Mouse (Mus musculus) liver, adult 2 months (tissue): ENCODE measurements at regions not wholly inside any gene's neighbourhood (a gene's known extent, or its start where the extent isn't known, plus 50 kb on each side); places are given as distances from the start of the nearest gene placed in this dataset.

Experiments
- DNase-seq: peaks from one replicate; pipeline ENCODE4 v3.0.0-alpha.2; 2011; ENCODE audit warnings: low read depth, low spot score; ENCODE audit errors: extremely low read depth
- H3K27ac ChIP-seq: fragments of 200-500 bp; replicated peaks from 2 replicates; pipeline ENCODE4 v1.5.1; 2012; ENCODE audit warnings: low read depth, mild to moderate bottlenecking, control low read depth, inconsistent platforms, low read length; ENCODE audit not compliant: insufficient read depth
- H3K27me3 ChIP-seq: fragments of 200-500 bp; 2 replicates; pipeline ENCODE4 v1.6.1; 2012; ENCODE audit warnings: mild to moderate bottlenecking, moderate library complexity, low read length, inconsistent platforms; ENCODE audit not compliant: control insufficient read depth, insufficient read depth
- H3K36me3 ChIP-seq: fragments of 200-500 bp; 2 replicates; pipeline ENCODE4 v1.6.1; 2012; ENCODE audit warnings: low read length, inconsistent platforms; ENCODE audit not compliant: control insufficient read depth, insufficient read depth
- H3K4me1 ChIP-seq: fragments of 200-500 bp; 2 replicates; pipeline ENCODE4 v1.6.1; 2011; ENCODE audit warnings: low read length; ENCODE audit not compliant: control insufficient read depth, insufficient read depth
- H3K4me3 ChIP-seq: fragments of 200-500 bp; 2 replicates; pipeline ENCODE4 v1.5.1; 2011; ENCODE audit warnings: low read depth, mild to moderate bottlenecking, control low read depth, low read length, moderate library complexity; ENCODE audit not compliant: insufficient read depth
- H3K79me2 ChIP-seq: fragments of 200-500 bp; 2 replicates; pipeline ENCODE4 v1.6.1; 2012; ENCODE audit warnings: inconsistent platforms, mild to moderate bottlenecking, low read length, moderate library complexity; ENCODE audit not compliant: control insufficient read depth, insufficient read depth
- H3K9ac ChIP-seq: fragments of 200-500 bp; 2 replicates; pipeline ENCODE4 v1.6.1; 2012; ENCODE audit warnings: low read depth, mild to moderate bottlenecking, control low read depth, inconsistent platforms, low read length
- CTCF ChIP-seq: fragments of 200-500 bp; IDR thresholded peaks from 2 replicates; pipeline ENCODE4 v1.5.1; 2011; ENCODE audit warnings: low read depth, low read length, control low read depth
- POLR2A ChIP-seq: fragments of 200-500 bp; IDR thresholded peaks from 2 replicates; pipeline ENCODE4 v1.6.1; 2011; ENCODE audit warnings: low read length, control low read depth; ENCODE audit not compliant: insufficient read depth; ENCODE audit errors: extremely low read depth
- WGBS: fragments of 180-500 bp; shearing (Covaris S2); methylation state at CpG from one replicate; pipeline ENCODE4 v1.1.7; 2018; 5-methylcytosine and 5-hydroxymethylcytosine counted together

DNA sequence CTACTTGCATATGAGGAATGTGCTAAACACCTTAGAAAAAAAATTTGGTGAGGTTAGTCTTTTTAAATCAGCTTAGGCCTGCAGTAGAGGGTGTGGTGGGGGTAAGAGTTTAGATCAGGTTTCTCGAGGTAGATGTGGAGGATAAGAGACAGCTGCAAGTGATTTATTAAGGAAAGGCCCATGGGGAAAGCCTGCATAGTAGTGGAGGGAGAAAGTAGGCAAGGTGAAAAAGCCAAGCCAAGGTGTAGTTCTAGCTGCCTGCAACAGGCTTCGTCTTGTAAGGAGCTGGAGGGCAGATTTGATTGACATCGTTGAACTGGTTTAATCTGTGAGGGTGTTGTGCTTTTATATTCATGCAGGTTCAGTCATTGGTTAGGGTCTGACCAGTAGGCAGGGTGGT is 182.2 kb upstream of the Slc30a5 start:
- H3K79me2 ChIP-seq, result no peaks in the 10 kb centered on the region
- TF ChIP-seq POLR2A (no peak), CTCF (no peak)
- DNase-seq, result no peak

DNA sequence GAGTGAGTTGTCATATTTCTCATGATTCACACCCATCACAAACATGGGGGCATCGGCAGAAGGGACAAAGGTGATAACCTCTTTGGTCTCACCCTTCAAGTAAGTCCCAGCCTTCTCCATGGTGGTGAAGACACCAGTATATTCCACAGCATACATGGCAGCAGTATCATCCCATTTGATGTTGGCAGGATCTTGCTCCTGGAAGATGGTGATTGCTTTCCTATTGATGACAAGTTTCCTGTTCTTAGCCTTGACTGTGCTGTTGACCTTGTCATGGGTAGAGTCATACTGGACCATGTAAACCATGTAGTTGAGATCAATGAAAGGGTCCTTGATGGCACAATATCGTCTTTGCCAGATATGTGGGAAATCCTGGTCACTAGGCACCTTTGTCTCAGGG is 180.4 kb upstream of the Slc30a5 start:
- 89% methylated on average over 2 of the region's 2 CpGs for WGBS
- peaks cover 4% of the 10 kb centered on the region; the same call in 1 of the 2 replicates for H3K4me1 ChIP-seq
- no peak overlapping the region for H3K9ac ChIP-seq
- TF ChIP-seq CTCF (no peak), POLR2A (no peak)
- H3K27me3 ChIP-seq, result no peaks in the 10 kb centered on the region
- no peaks in the 10 kb centered on the region for H3K36me3 ChIP-seq
- DNase-seq, result no peak
- H3K79me2 ChIP-seq, result no peaks in the 10 kb centered on the region
- H3K4me3 ChIP-seq, result no peak overlapping the region
- no peak overlapping the region for H3K27ac ChIP-seq

More for the DNA sequence above, 182.2 kb upstream of the Slc30a5 start:
- Histone ChIP-seq H3K4me1 (peaks cover 4% of the 10 kb centered on the region; the same call in 1 of the 2 replicates), H3K4me3 (no peak overlapping the region), H3K27me3 (no peaks in the 10 kb centered on the region), H3K9ac (no peak overlapping the region), H3K36me3 (no peaks in the 10 kb centered on the region), H3K27ac (no peak overlapping the region)
- 91% methylated on average over 3 of the region's 3 CpGs for WGBS

DNA sequence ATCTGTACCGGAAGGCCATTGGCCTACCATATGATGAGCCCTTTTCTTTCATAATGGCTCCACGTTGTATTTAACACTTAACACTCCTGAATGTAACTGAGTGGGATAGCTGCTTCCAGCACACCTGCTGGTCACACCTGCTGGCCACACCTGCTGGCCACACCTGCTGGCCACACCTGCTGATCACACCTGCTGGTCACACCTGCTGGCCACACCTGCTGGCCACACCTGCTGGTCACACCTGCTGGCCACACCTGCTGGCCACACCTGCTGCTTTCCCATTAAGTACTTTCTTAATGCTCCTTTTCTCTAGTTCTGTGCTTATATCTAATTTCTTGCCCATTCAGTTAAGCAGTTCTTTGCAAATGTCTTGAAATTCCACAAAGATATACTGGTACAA is 157.4 kb upstream of the Slc30a5 start:
- no peak for DNase-seq
- Histone ChIP-seq H3K9ac (no peak overlapping the region), H3K27ac (no peak overlapping the region), H3K4me1 (no peaks in the 10 kb centered on the region), H3K4me3 (no peak overlapping the region), H3K79me2 (no peaks in the 10 kb centered on the region), H3K27me3 (no peaks in the 10 kb centered on the region), H3K36me3 (no peaks in the 10 kb centered on the region)
- TF ChIP-seq CTCF, result no peak
- TF ChIP-seq POLR2A, result no peak
- WGBS, result 88% methylated on average over 2 of the region's 2 CpGs

DNA sequence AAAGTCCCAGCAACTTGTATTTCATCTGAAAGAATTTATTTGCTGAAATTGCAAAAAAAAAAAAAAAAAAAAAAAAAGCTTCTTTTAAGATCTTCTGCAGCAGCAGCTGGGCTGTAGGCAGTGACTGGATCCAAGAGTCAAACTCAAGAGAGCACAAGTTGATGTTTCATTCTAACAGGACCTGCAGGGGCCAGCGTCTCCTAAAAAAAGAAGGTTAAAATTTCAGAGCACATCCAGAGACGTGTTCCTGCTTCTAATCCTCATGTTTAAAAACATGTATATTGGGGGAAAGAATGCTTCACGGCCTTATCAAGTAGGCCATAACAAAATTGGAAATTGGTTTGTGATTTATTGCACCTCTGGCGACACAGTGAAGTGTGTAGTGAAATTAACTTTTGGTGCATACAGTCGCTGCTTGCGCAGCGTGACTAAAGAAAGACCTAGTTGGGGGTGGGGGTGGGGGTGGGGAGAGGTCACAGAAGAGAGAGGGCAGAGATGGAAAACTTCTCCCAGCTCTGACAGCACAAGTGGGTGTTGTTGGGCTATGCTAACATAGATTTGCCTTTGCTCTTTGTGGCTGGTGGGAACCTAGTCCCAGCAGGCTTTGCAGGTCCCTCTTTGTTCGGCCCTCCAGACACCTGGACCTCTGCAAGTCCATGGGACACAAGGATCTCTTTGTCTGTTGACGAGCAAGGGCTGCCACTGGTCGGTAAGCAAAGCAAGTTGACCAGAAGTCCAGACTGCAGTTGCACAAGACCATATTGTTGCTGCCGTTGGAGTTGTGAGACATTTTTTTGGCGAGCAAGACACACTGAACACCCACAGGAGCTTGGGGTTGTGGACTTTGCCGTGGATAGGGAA is 155.7 kb upstream of the Slc30a5 start:
- Histone ChIP-seq H3K27ac (no peak overlapping the region), H3K4me1 (no peaks in the 10 kb centered on the region), H3K9ac (no peak overlapping the region), H3K36me3 (no peaks in the 10 kb centered on the region), H3K79me2 (no peaks in the 10 kb centered on the region), H3K27me3 (no peaks in the 10 kb centered on the region), H3K4me3 (no peak overlapping the region)
- WGBS, result 63% methylated on average over 13 of the region's 13 CpGs
- TF ChIP-seq POLR2A, result no peak
- no peak for TF ChIP-seq CTCF
- DNase-seq, result peak; percentile 60

DNA sequence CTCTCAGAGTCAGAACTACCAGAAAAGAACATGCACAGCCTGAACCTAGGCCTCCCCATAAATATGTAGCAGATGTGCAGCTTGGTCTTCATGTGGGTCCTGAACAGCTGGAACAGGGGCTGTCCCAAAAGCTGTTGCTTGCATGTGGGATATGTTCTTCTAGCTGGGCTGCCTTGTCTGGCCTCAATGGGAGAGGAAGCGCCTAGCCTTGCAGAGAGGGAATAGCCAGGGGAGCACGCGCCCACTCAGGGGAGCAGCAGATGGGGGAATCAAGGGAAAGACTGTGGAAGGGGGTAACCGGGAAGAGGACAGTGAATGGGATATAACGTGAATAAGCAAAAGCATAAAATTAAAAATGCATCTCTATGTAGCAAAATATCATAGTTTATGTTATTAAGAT is 154.9 kb upstream of the Slc30a5 start:
- Histone ChIP-seq H3K36me3 (no peaks in the 10 kb centered on the region), H3K79me2 (no peaks in the 10 kb centered on the region), H3K27ac (no peak overlapping the region), H3K4me3 (no peak overlapping the region), H3K27me3 (no peaks in the 10 kb centered on the region), H3K4me1 (no peaks in the 10 kb centered on the region), H3K9ac (no peak overlapping the region)
- 99% methylated on average over 5 of the region's 5 CpGs for WGBS
- no peak for TF ChIP-seq CTCF
- TF ChIP-seq POLR2A, result no peak
- no peak for DNase-seq

- H3K79me2 ChIP-seq, result no peaks in the 10 kb centered on the region
- no peak for DNase-seq
- no peaks in the 10 kb centered on the region for H3K27me3 ChIP-seq
- H3K36me3 ChIP-seq, result no peaks in the 10 kb centered on the region
- H3K4me3 ChIP-seq, result no peak overlapping the region
- no peak overlapping the region for H3K27ac ChIP-seq
- H3K9ac ChIP-seq, result no peak overlapping the region
- no peaks in the 10 kb centered on the region for H3K4me1 ChIP-seq
- WGBS, result 55% methylated on average over 3 of the region's 3 CpGs
- TF ChIP-seq POLR2A (no peak), CTCF (no peak)
Observed at GRCm38 (mm10) chr13:100975741-100976140, 142.5 kb upstream of the Slc30a5 start.
